Mouse (Mus musculus): ENCODE measurements around the gene Il12b.
A peak's percentile ranks its signal among the peaks of the same experiment; 100 is the strongest.
"Not testable (repeated sequence)": the region's sequence is repeated elsewhere in the genome, so short reads cannot be mapped to it uniquely, and the experiment has no call there.

The Il12b gene

DNA sequence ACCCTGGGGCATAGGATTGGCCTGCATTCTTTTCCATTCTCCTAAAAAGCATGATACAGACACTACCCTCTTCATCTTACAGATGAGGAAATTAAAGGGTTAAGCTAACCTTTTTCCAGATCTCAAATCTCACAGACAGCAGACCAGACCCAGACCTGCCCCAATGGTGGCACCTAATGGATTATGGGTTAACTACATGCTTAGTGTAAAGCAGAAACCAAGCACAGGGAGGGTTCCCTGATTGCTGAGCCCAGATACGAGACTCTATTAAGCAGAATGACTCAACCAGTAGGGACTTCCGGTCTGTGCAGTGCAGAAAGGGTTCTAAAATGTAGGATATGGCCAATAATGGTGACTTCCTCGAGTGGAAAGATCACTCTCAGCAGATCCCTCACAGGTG lies 10.6 kb downstream of the Il12b start:
- no peak for DNase-seq (ENCODE audit: low read depth, low spot score)

GRCm38 (mm10) chr11:44412276-44412675 lies 12.4 kb downstream of the Il12b start:
- DNase-seq (ENCODE audit: low read depth, low spot score): peak; percentile 12

- DNase-seq (ENCODE audit: low read depth, low spot score): no peak
Measured at GRCm38 (mm10) chr11:44413371-44413770, 13.5 kb downstream of the Il12b start.

DNA sequence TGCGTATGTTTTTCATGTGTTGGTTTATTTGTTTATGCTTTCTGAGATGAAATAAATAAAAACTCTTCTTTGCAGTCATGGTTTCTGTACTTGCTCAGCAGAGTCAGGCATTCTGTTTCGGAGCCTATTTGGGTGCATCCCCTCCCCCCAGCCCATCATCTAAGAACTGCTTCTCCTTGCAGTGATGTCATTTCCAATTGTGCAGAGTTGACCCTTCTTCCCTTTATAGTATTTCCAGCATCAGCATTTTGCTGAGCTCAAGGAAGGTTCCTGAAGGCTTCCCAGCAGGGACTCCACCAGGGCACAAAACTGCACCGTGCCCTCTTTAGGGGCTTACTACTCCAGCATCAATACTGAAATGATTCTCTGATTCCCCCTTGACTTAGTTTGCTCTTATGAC lies 14.7 kb downstream of the Il12b start:
- DNase-seq (ENCODE audit: low read depth, low spot score): no peak

DNA sequence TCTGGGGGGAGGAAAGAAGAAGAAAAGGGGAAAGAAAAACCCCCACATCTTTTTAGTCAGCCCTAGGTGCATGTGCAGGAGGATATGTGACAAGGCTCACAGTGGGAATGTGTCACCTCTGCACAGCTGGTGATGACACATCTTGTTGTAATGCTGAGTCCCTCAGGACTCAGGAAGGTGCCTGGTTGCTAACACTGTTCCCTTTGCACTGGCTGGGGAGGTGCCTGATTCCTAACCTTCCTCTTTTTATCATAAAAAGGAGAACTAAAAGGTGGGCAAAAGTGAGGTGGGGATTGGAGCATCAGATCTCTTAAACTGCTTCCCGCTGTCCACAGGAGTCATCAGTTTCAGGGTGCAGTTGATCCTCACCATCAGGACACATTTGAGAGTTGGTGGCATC lies 17.5 kb downstream of the Il12b start:
- DNase-seq (ENCODE audit: low read depth, low spot score): no peak

DNA sequence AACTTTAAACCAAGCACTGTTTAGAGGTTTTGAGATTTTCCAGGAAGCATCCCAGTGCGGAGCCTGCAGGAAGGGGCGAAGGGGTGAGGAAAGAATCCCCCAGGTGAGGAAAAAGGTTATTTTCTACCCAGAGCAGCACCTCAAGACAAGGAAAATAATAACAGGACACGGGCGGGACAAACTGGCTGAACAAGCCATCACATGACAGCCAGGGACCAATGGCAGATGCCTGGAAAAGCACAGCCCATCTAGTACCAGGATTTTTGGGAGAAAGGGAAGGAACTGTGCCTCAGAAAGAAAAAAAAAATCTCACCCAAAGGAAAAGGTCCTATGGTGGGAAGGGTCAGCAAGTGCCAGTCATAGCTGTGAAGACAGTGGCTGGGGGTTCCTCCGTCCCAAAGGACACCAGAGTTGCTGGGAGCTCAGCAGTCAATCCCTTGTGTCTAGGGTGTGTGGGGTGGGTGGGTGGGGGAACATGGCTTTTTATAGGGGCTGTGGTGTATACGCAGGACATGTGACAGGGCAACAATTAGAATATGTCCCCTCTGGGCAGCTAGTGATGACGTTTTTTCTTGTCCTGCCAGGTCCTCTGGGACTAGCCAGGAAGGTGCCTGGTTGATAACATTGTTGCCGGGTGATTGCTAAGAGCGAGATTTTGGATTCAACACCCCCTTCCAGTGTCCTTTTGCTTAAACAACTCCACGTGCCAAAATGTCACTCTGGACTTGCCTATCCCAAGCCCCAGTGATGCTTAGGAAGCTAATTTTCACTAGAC lies 22.7 kb downstream of the Il12b start:
- DNase-seq (ENCODE audit: low read depth, low spot score): no peak

- DNase-seq (ENCODE audit: low read depth, low spot score): no peak
Measured at GRCm38 (mm10) chr11:44423261-44423660, 23.4 kb downstream of the Il12b start.

- DNase-seq (ENCODE audit: low read depth, low spot score): no peak
Measured at GRCm38 (mm10) chr11:44423955-44424354, 24.1 kb downstream of the Il12b start.

DNA sequence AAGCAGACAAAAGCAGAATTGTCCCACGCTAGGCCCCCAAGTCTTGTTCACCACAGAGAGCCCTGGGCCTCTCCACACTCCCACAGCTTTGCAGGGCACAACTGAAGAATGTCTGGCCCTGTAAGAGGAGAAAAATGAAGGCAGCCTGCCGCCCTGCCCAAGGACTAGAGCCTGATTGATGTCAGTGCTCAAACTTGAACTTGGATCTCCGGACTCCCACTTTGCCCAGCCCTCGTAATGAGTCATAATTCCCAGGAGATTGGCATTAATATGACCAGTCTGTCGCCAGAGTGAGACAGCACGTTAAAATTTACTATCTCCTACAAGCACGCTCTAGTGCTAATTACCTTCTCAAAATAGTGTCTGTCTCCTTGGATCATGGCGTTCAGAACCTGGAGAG lies 25.1 kb downstream of the Il12b start:
- no peak for DNase-seq (ENCODE audit: low read depth, low spot score)

- no peak for DNase-seq (ENCODE audit: low read depth, low spot score)
Measured at GRCm38 (mm10) chr11:44425626-44426025, 25.8 kb downstream of the Il12b start.

- DNase-seq (ENCODE audit: low read depth, low spot score): no peak
Measured at GRCm38 (mm10) chr11:44427951-44428350, 28.1 kb downstream of the Il12b start.

GRCm38 (mm10) chr11:44430036-44430435 lies 30.2 kb downstream of the Il12b start:
- DNase-seq (ENCODE audit: low read depth, low spot score): no peak

- no peak for DNase-seq (ENCODE audit: low read depth, low spot score)
Measured at GRCm38 (mm10) chr11:44437786-44438185, 37.9 kb downstream of the Il12b start.

GRCm38 (mm10) chr11:44451046-44451445 lies 51.2 kb downstream of the Il12b start:
- no peak for DNase-seq (ENCODE audit: low read depth, low spot score)

GRCm38 (mm10) chr11:44452016-44452415 lies 52.2 kb downstream of the Il12b start:
- not testable (repeated sequence) for DNase-seq (ENCODE audit: low read depth, low spot score)

DNA sequence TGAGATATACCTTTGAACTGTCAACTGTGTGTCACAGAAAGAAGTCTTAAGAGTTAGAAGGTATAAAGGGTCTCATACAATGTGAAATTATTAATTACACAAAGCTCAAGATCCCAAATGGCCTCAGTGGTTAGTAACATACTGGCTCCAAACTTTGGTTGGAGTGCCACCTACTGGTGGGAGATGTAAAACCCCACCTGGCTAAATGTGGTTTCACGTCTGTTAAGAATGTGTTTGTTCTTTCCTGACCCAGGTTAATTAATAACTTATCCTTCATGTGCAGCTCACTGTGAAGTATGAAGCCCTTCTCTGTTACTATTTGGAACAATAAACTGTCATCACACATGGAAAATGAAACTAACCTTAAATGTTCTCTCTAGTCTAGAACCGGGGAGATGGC lies 53.6 kb downstream of the Il12b start:
- DNase-seq (ENCODE audit: low read depth, low spot score): peak; percentile 60

GRCm38 (mm10) chr11:44461493-44461892 lies 61.6 kb downstream of the Il12b start:
- DNase-seq (ENCODE audit: low read depth, low spot score): no peak
